Mouse (Mus musculus): ENCODE results near the gene Ndufs2. TPM values are rescaled to one million over a fixed set of nuclear protein-coding genes. Genes with fewer than 3 reads are reported as not detected.

Gene Ndufs2
- polyA plus RNA-seq, 1 experiment = 154 TPM

DNA sequence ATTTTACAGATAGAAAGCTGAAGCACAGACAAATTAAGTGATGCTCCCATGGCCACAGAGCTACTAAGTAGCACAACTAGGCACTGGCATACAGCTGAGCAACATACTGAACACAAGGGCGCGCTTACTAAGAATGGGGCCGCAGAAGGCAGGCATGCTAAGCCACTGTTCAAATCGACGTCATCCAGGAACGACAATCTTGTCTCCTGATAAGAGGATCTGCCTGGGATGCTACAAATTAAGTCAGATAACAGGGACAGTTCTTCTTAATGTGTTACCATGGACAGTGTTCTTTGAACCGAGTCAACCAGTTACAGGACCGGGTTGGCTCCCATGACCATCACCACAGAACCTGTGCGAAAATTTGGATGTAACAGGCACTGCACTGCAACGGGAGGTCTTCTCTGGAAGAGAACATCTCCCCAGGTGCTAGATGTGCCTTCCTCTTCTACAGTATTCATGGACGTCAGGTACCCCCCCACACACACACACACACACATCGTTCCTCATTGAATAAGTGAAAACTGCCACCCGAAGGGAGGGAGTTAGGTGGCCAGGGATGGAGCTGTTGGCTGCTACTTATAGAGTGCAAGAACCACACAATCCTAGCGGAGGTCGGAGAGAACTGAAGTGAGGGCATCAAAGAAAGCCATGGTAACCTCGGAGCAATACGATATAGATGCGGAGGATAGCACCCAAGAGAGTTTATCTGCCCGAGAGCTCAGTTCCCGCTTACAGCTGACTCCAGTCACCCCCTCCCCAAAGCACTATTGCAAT lies 56.0 kb downstream of the Ndufs2 start:
- WGBS = 35% methylated on average over 20 of the region's 20 CpGs
- no peak for DNase-seq
- H3K4me1 ChIP-seq (replicated peaks; ENCODE audit: control insufficient read depth, insufficient read depth, low read length) = no peaks in the 10 kb centered on the region
- no peak overlapping the region for H3K4me3 ChIP-seq (ENCODE audit: control insufficient read depth, insufficient read depth, low read length)
- no peak for TF ChIP-seq CTCF (IDR thresholded peaks at IDR 0.05; ENCODE audit: borderline replicate concordance, control insufficient read depth, extremely low read depth, insufficient read depth, low read length, poor library complexity)
- no peak for TF ChIP-seq POLR2A (IDR thresholded peaks at IDR 0.05; ENCODE audit: control insufficient read depth, extremely low read depth, insufficient read depth, low read length, poor library complexity)
- no peaks in the 10 kb centered on the region for H3K36me3 ChIP-seq (ENCODE audit: control insufficient read depth, insufficient read depth, low read length)
- H3K27ac ChIP-seq (ENCODE audit: control insufficient read depth, insufficient read depth, low read length) = no peak overlapping the region
- peaks cover 13% of the 10 kb centered on the region for H3K27me3 ChIP-seq (ENCODE audit: control insufficient read depth, insufficient read depth, low read length)

DNA sequence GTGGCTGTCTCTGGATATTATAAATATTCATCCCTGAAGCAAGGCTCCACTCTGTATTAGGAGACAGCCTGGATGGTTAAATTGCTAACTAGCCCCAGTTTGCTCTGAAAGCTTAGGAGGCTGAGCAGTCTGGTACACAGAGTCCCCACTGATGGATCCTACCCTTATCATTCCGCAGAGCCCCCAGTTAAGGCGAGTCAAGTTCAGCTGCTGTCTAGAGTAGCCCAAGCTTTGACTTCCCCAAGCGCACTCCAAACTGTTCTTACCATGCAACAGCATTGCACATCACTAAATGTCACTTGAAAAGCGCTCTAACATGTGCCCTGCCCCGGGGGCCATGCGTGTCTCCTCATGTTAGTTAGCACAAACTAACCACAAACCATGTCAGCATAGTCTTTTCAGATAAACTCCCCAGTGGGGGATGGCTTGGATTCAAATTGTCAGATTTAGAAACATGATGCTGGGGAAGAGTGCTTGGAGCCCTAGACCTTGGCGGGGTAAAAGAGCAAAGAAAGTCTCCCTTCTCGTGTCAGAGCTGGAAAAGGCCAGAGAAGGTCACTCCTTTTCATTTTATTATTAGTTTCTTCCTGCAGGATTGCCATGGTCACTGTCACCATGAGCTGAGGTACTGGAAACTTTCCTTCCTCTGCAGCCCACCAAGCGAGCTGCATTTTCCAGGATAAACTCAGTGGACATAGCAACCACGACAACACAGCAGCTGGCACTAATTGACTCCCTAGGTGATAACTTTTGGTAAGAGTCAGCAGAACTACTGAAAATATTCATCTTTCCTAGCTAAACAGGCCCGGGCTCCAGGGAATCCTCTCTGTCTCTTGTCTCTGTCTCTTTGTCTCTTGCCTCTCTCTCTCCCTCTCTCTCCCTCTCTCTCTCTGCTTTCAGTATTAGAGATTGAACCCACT lies 57.0 kb downstream of the Ndufs2 start:
- peaks cover 13% of the 10 kb centered on the region for H3K27me3 ChIP-seq (ENCODE audit: control insufficient read depth, insufficient read depth, low read length)
- H3K4me1 ChIP-seq (replicated peaks; ENCODE audit: control insufficient read depth, insufficient read depth, low read length) = no peaks in the 10 kb centered on the region
- no peak for DNase-seq
- H3K4me3 ChIP-seq (ENCODE audit: control insufficient read depth, insufficient read depth, low read length) = no peak overlapping the region
- TF ChIP-seq CTCF (IDR thresholded peaks at IDR 0.05; ENCODE audit: borderline replicate concordance, control insufficient read depth, extremely low read depth, insufficient read depth, low read length, poor library complexity) = no peak
- TF ChIP-seq POLR2A (IDR thresholded peaks at IDR 0.05; ENCODE audit: control insufficient read depth, extremely low read depth, insufficient read depth, low read length, poor library complexity) = no peak
- H3K36me3 ChIP-seq (ENCODE audit: control insufficient read depth, insufficient read depth, low read length) = no peaks in the 10 kb centered on the region
- 82% methylated on average over 11 of the region's 11 CpGs for WGBS
- no peak overlapping the region for H3K27ac ChIP-seq (ENCODE audit: control insufficient read depth, insufficient read depth, low read length)

DNA sequence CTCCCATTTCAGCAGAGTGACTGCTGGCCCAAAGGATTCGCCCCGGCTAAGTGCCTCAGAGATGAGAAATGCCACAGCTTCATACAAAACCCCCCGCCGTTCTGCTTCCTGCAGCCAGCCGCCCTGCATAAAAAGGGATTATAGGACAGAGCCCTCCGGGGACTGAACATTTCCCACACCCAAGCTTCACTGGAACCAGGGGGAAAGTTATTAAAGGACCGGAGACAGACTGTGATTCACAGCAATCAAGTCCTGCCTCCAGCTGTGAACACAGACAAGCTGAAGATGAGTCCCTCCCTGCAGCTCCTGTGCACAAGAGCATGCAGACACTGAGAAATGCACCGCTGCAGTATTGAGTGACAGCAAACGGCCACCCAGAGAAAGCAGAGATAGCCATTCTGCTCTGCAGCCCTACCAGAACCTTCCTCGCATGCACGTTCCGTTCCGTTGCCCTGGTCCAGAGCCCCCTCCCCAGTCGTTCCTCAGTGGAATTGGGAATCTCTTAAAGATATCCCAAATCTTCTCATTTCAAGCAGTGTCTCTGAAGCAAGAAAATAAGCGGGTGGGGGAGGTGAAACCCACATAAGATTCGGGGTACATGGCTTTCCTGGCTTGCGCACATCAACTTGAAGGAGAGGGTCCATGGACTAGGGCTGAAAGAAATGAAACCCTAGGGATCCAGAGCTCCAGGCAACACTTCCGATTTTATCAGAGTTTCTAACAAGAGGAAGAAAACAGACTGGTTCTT lies 57.9 kb downstream of the Ndufs2 start:
- TF ChIP-seq CTCF (IDR thresholded peaks at IDR 0.05; ENCODE audit: borderline replicate concordance, control insufficient read depth, extremely low read depth, insufficient read depth, low read length, poor library complexity) = no peak
- no peak for DNase-seq
- 83% methylated on average over 18 of the region's 18 CpGs for WGBS
- Histone ChIP-seq H3K27me3 (ENCODE audit: control insufficient read depth, insufficient read depth, low read length) (peaks cover 13% of the 10 kb centered on the region), H3K4me1 (replicated peaks; ENCODE audit: control insufficient read depth, insufficient read depth, low read length) (no peaks in the 10 kb centered on the region), H3K27ac (ENCODE audit: control insufficient read depth, insufficient read depth, low read length) (no peak overlapping the region), H3K4me3 (ENCODE audit: control insufficient read depth, insufficient read depth, low read length) (no peak overlapping the region), H3K36me3 (ENCODE audit: control insufficient read depth, insufficient read depth, low read length) (no peaks in the 10 kb centered on the region)

DNA sequence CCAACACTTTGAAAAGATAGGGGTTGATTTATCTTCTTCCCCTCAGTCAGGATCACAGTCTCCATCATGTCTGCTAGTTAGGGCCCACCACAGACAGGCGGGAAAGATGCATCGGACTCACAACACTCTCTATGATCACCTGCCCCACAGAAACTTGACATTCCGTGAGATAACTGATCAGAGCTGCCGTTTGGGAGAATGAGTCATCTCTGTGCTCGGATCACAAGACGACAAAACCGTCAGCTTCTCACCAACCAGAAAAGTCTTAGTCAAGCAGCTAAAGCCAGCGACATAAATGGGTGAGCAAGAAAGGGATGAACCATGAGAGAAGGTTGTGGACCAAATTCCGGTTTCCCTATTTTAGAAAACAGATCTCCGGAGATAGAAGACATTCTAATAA lies 58.9 kb downstream of the Ndufs2 start:
- Histone ChIP-seq H3K27ac (ENCODE audit: control insufficient read depth, insufficient read depth, low read length) (no peak overlapping the region), H3K27me3 (ENCODE audit: control insufficient read depth, insufficient read depth, low read length) (peaks cover 13% of the 10 kb centered on the region), H3K4me1 (replicated peaks; ENCODE audit: control insufficient read depth, insufficient read depth, low read length) (no peaks in the 10 kb centered on the region), H3K4me3 (ENCODE audit: control insufficient read depth, insufficient read depth, low read length) (no peak overlapping the region), H3K36me3 (ENCODE audit: control insufficient read depth, insufficient read depth, low read length) (no peaks in the 10 kb centered on the region)
- WGBS = 91% methylated on average over 10 of the region's 10 CpGs
- DNase-seq = no peak
- TF ChIP-seq CTCF (IDR thresholded peaks at IDR 0.05; ENCODE audit: borderline replicate concordance, control insufficient read depth, extremely low read depth, insufficient read depth, low read length, poor library complexity) (no peak), POLR2A (IDR thresholded peaks at IDR 0.05; ENCODE audit: control insufficient read depth, extremely low read depth, insufficient read depth, low read length, poor library complexity) (no peak)

DNA sequence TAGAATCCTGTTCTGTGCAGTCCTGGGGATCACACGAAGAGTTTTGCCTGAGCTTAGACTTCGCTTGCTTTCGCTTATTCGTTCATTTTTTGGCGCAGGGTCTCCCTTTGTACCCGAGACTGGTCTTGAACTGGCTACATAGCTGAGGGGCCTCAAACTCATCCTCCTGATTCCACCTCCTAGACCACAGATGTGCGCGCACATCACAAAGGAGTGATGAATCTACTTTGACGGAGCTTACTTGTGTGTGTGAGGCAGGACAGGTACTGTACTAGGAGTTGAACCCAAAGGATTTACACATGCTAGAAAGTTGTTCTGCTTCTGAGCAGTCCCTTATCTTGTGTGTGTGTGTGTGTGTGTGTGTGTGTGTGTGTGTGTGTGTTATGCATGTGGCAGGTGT lies 60.4 kb downstream of the Ndufs2 start:
- TF ChIP-seq CTCF (IDR thresholded peaks at IDR 0.05; ENCODE audit: borderline replicate concordance, control insufficient read depth, extremely low read depth, insufficient read depth, low read length, poor library complexity) = no peak
- TF ChIP-seq POLR2A (IDR thresholded peaks at IDR 0.05; ENCODE audit: control insufficient read depth, extremely low read depth, insufficient read depth, low read length, poor library complexity) = no peak
- no peak for DNase-seq
- Histone ChIP-seq H3K4me3 (ENCODE audit: control insufficient read depth, insufficient read depth, low read length) (no peak overlapping the region), H3K4me1 (replicated peaks; ENCODE audit: control insufficient read depth, insufficient read depth, low read length) (no peaks in the 10 kb centered on the region), H3K27me3 (ENCODE audit: control insufficient read depth, insufficient read depth, low read length) (peaks cover 8% of the 10 kb centered on the region; the same call in 1 of the 2 replicates), H3K36me3 (ENCODE audit: control insufficient read depth, insufficient read depth, low read length) (no peaks in the 10 kb centered on the region), H3K27ac (ENCODE audit: control insufficient read depth, insufficient read depth, low read length) (no peak overlapping the region)
- WGBS = 97% methylated on average over 9 of the region's 9 CpGs

DNA sequence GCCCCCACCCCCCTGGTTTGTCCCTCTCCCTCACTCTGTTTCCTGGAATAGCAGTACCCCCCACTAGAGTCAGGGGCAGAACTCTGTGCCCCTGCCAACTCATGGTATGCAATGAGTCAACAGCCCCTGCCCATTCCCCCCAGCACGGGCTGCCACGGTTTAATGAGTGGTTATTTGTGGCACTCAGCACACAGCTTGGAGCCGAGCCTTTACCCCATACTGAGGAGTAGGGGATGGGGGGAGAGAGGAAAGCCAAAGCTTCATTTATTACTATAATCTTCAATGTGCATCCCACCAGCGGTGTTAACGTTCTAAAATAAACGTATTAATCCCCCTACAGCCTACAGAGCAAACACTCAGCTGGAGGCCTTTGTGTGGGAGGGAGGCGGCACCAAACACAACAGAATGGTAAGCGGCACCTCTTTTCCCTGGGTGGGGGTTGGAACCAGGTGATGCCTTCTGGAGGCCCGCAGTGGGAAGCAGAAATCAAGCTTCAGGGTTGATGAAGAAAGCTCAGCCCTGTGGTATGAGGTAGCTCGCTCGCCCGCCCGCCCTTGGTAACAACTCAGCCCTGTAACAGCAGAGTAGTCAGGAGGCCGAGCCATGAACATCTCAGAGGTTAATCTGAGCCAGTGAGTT lies 61.6 kb downstream of the Ndufs2 start:
- 90% methylated on average over 14 of the region's 14 CpGs for WGBS
- Histone ChIP-seq H3K36me3 (ENCODE audit: control insufficient read depth, insufficient read depth, low read length) (no peaks in the 10 kb centered on the region), H3K27me3 (ENCODE audit: control insufficient read depth, insufficient read depth, low read length) (peaks cover 2% of the 10 kb centered on the region; the same call in 1 of the 2 replicates), H3K4me3 (ENCODE audit: control insufficient read depth, insufficient read depth, low read length) (no peak overlapping the region), H3K4me1 (replicated peaks; ENCODE audit: control insufficient read depth, insufficient read depth, low read length) (no peaks in the 10 kb centered on the region), H3K27ac (ENCODE audit: control insufficient read depth, insufficient read depth, low read length) (no peak overlapping the region)
- DNase-seq = no peak
- TF ChIP-seq POLR2A (IDR thresholded peaks at IDR 0.05; ENCODE audit: control insufficient read depth, extremely low read depth, insufficient read depth, low read length, poor library complexity) (no peak), CTCF (IDR thresholded peaks at IDR 0.05; ENCODE audit: borderline replicate concordance, control insufficient read depth, extremely low read depth, insufficient read depth, low read length, poor library complexity) (no peak)

Data from thymus, adult 2 months (tissue).